Mouse (Mus musculus) B cell, adult 62 days (primary cell): Measurements from ENCODE around the gene Ncapg2. TPM values are rescaled to one million over a fixed set of nuclear protein-coding genes. Genes with fewer than 3 reads are reported as not detected.

Source experiments
- total RNA-seq: library from RNA; stranded (reverse); gene quantifications from 4 replicates; pipeline ENCODE4 v1.2.4, GENCODE M21; 2023

Ncapg2 gene
- 8.0 to 11.4 TPM (median 10.6 TPM) in 4 replicates for total RNA-seq

GRCm38 (mm10) chr12:116405045-116405835, at the start of gene Ncapg2:
Gene Ncapg2, plus strand, starts transcription at chr12:116405402.

GRCm38 (mm10) chr12:116485591-116486403, 80.6 kb downstream of the Ncapg2 start, which contains the start of gene Ptprn2:
Gene Ptprn2, plus strand, starts transcription at chr12:116485720.

Other genes with a start within 250 kb of the Ncapg2 start
- 1.3 to 3.7 TPM (median 2.8 TPM) in 4 replicates for gene Wdr60, start 142.4 kb upstream of the Ncapg2 start, total RNA-seq
- gene Gm11027, start 130.0 kb upstream of the Ncapg2 start, total RNA-seq = not detected in 4 replicates
- 75.4 to 87.3 TPM (median 78.7 TPM) in 4 replicates for gene Esyt2, start 124.2 kb upstream of the Ncapg2 start, total RNA-seq
- gene Ptprn2, start 80.3 kb downstream of the Ncapg2 start, total RNA-seq = not detected in 4 replicates